Mouse (Mus musculus) heart, adult 8-10 months (tissue): ENCODE measurements at regions not wholly inside any gene's neighbourhood (a gene's known extent, or its start where the extent isn't known, plus 50 kb on each side); places are given as distances from the start of the nearest gene placed in this dataset.

Experiments used
- DNase-seq: peaks from one replicate; pipeline ENCODE4 v3.0.0; 2022; ENCODE audit warnings: low spot score

DNA sequence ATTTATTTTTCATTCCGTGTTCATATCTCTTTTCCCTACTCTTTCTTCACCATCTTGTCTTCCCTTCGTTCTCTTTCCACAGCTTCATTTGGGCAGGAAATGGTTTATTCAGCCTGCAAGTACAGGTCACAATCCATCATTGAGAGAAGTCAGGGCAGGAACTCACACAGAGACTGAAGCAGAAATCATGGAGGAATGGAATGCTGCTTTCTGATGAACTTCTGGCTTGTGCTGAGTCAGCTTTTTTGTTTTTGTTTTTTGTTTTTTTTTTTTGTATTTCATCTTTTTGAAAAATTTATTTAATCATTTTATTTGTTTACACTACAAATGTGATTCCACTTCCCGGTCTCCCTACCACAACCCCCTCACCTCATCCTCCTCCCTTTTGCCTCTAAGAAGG, 51.2 kb upstream of the Suclg2 start:
- no peak for DNase-seq

DNA sequence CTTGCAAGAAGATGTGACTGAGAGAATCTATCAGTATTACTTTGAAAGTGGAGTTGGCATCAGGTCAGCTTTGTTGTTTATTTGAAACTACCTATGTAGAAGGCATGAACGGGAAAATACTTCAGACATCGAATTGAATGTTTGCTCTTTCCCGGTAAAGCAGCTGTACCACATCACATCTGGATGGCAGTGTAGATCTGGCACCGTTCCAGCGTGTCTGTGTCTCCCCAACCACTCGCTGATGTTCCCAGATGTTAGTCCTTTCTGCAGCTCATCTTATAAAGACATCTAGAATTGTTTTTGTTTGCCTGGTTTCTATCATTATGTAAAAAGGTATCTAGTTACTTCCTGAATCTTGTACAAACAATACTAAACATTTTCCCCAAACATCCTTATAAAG, 83.1 kb upstream of the Suclg2 start:
- no peak for DNase-seq

DNA sequence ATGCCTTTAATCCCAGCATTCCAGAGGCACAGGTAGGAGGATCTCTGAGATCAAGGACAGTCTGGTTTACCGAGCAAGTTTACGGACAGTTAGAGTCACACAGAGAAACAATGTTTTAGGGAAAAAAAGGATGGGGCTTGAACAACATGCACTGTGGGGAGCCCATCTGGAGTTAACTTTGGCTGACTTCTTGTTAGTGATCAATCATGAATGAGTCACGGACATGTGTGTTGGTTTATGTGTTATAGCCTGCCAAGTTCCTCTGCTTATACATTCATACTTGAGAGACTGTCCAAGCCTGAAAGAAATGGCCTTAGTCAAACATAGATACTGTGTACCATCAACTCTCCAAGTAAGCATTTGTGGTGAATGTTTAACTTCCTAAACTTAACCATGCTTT, 122.9 kb upstream of the Suclg2 start:
- no peak for DNase-seq

- no peak for DNase-seq
Observed at GRCm38 (mm10) chr6:95846536-95846935, 127.9 kb upstream of the Suclg2 start.

- DNase-seq = no peak
Observed at GRCm38 (mm10) chr6:95875463-95875862, 156.9 kb upstream of the Suclg2 start.

- DNase-seq = no peak
Observed at GRCm38 (mm10) chr6:95876320-95876719, 157.7 kb upstream of the Suclg2 start.

- no peak for DNase-seq
Observed at GRCm38 (mm10) chr6:95886645-95887044, 168.0 kb upstream of the Suclg2 start.

GRCm38 (mm10) chr6:95902551-95902950, 184.0 kb upstream of the Suclg2 start:
- no peak for DNase-seq

- DNase-seq = no peak
Observed at GRCm38 (mm10) chr6:95904085-95904633, 185.6 kb upstream of the Suclg2 start.

DNA sequence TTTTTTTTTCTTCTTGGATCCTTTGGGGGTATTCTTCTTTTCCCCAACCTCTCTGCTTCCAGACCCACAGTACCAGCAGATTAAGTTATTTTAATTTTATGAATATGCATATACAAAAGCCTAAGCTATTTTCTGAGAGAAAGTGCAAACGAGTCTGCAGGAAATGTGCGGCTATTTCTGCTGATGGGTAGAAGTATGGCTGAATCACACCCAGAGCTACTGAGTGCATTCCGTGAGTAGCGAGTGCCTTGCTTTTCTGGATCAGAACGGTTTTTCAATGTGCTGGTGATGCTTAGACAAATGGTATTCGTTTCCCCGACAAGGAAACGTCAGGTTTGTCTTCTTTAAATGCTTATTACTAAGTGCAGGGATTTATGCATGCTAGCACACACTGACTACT, 186.5 kb upstream of the Suclg2 start:
- no peak for DNase-seq

DNA sequence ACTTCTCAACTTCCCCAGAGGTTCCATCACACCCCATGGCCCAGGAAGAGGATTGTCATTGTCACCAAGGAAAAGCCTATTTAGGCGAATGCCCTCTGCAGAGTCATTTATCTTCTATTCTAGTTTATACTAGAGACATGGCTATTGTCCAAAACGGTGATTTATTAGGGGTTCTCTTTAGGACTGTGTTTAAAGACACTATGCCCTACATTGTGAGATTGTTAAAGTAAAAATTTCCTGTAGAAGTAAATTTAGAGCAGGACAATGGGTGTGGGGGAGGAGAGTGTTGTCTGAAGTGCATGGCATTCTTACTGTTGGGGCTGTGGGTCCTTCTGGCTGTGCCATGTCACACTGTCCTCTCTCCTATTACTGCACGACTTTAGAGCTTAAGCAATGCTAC, 191.2 kb upstream of the Fam19a1 start:
- no peak for DNase-seq

GRCm38 (mm10) chr6:95934561-95934960, 178.4 kb upstream of the Fam19a1 start:
- no peak for DNase-seq

GRCm38 (mm10) chr6:95936504-95936903, 176.4 kb upstream of the Fam19a1 start:
- no peak for DNase-seq

- no peak for DNase-seq
Observed at GRCm38 (mm10) chr6:95939052-95939451, 173.9 kb upstream of the Fam19a1 start.

DNA sequence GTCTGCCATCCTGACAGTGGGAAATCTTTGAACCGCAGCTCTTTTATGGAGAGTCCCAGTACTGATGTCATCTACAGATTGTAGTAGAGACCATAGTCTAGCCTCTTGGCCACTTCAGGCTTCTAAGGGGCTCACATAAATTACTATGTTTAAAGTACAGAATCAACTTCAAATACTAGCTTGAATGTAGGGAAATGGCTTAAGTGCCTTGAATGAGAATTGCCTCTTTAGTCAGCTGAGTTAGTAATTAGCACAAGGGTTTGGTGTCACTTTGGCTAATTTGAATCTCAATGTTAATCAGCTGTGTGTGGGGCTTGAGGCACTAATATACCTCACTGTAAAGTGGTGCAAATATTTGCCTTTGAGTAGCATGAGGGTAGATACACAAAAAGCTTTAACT, 152.2 kb upstream of the Fam19a1 start:
- no peak for DNase-seq

- no peak for DNase-seq
Observed at GRCm38 (mm10) chr6:95966231-95966630, 146.7 kb upstream of the Fam19a1 start.

DNA sequence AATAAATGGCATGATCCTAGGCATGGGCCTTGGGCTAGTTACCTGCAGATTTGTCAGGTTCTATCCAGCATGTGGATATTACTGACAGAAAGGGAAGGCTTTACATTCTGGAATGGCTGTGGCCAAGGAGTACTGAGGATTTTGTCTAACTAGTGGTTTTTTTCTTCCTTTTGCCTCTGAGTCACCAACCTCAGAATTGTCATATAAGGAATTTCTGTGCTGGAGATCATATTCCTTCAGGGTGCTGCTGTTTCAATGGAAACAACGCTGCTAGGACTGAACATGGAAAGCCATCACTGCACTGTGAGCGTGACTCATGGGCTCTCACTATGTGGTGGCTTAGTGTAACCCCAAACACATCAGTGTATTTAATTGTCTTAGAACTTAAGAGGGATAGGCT, 137.0 kb upstream of the Fam19a1 start:
- no peak for DNase-seq

GRCm38 (mm10) chr6:95997037-95997436, 115.9 kb upstream of the Fam19a1 start:
- DNase-seq = no peak

GRCm38 (mm10) chr6:95997741-95998140, 115.2 kb upstream of the Fam19a1 start:
- DNase-seq = no peak

DNA sequence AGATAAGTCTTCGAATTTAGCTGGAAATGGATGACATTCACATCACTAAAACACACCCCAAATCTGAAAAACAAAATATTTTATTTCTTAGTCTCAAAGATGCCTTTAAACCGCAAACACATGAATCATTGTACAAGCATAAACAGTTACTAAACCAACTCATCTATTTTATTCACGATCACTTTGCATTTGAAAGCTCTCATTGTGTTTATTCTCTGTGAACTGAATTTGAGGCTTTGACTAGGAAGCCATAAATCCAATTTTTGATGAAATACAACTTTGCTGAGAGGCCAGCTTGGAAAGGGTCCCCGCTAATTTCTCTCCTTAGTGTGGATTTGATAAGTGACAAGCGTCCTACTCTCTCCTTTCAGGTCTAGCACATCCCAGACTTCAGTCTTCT, 113.5 kb upstream of the Fam19a1 start:
- DNase-seq = no peak

DNA sequence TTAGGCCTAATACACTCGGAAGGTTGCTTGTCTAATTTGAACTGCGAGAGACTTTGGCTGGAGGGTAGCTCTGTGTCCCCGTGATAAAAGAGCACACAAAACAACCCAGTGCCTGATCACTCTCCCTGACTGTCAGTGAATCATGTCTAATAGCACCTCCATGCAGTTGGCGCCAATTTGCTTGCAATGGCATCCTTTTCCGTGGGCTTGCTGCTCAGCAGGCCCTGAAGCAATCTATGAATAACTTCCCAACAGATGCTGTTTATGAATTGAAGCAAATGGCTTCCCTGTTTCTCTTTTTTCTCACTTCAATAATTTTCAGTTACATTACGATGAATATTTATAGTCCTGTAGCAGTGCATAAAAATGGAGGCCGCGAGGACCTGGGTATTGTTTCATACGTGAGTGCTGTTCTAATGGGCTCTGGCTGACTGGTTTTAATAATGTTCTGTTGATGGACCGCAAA, 112.9 kb upstream of the Fam19a1 start:
- DNase-seq = no peak

DNA sequence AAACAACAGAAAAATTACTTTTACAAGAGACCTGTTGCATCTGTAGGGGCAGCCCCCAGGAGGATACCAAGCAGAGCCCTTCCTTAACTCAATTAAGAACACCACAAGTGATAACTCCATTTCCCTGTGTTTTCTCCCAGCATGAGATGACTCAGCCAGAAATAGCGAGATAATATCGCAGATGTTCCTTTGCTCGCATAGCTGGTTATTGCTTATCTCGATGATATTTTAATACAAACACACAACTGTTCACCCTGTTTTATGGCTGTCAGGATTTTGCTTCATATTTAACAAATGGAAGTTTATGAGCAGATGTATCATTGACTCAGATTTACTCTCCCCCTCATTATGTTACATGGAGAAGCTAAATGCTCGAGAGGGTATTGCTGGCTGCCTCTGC, 101.7 kb upstream of the Fam19a1 start:
- DNase-seq = no peak

DNA sequence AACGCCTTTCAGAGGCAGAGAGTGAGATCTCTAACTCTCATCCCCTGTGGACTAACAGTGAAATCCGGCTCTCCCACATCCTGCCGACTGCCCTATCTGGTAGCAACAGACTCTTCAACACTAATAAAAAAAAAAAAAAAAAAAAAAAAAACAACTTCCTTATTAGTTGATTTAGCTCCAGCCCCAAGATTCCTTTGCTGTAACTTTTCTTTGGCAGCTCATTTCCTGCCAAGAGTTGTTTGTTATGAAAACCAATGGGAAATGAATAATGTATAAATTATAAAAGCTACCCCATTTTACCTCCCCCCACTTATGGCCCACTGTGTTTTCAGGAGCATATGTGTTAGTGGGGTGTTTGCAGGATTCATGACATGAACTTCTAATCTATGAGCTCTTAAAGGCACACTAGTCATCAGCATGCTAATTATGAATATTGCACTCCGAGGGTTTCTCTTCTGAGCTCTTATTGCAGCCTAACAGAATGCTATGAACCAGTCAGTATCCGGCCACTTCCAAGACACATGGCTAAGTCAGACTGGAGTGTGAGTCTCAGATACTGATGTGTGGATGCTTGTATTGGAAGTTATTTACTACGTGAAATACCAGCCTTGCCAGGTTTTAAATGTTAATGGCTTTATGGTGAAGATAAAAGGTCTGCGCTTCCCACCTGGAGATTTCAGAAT, 84.8 kb upstream of the Fam19a1 start:
- no peak for DNase-seq

- no peak for DNase-seq
Observed at GRCm38 (mm10) chr6:96043711-96044110, 69.2 kb upstream of the Fam19a1 start.
